Mouse (Mus musculus) natural killer cell, adult 2 months (primary cell): ENCODE data around the gene Furin.

Experiments used
- DNase-seq, 2 experiments: peaks; one replicate each; pipeline ENCODE4 v3.0.0; 2022; ENCODE audit warnings: low spot score in 2 of 2

Gene Furin

GRCm38 (mm10) chr7:80341793-80342192 lies 63.4 kb downstream of the Furin start:
- no peak for DNase-seq

GRCm38 (mm10) chr7:80340793-80341192 lies 64.4 kb downstream of the Furin start, which contains the start of gene Unc45a:
Unc45a (minus strand) TSS chr7:80341005.
- DNase-seq: peak; percentile 61 to 76

GRCm38 (mm10) chr7:80339793-80340628 lies 65.2 kb downstream of the Furin start:
- peak; percentile 96 to 97 for DNase-seq

- DNase-seq: peak; percentile 13 to 33
These were observed 65.9 kb downstream of the Furin start for GRCm38 (mm10) chr7:80339371-80339770.
